Mouse (Mus musculus) liver, embryonic 12.5 days (tissue): ENCODE data around the gene Cotl1. TPM values are rescaled to one million over a fixed set of nuclear protein-coding genes. Genes with fewer than 3 reads are reported as not detected.

Experiments
- ATAC-seq: fragments of 200-750 bp; cut with Nextera tagmentation; 2 replicates; pipeline ENCODE4 v1.8.0; 2017; ENCODE audit warnings: moderate number of reproducible peaks, mild to moderate bottlenecking, moderate library complexity
- H3K27ac ChIP-seq: fragments of 300-500 bp; sonication (generic); 2 replicates; pipeline ENCODE4 v1.5.1; 2016; ENCODE audit warnings: mild to moderate bottlenecking
- H3K27me3 ChIP-seq: fragments of 300-500 bp; sonication (generic); replicated peaks from 2 replicates; pipeline ENCODE4 v1.6.1; 2016; ENCODE audit warnings: mild to moderate bottlenecking, moderate library complexity
- H3K36me3 ChIP-seq: fragments of 300-500 bp; sonication (generic); 2 replicates; pipeline ENCODE4 v1.6.1; 2016; ENCODE audit warnings: mild to moderate bottlenecking, moderate library complexity
- H3K4me1 ChIP-seq: fragments of 300-500 bp; sonication (generic); 2 replicates; pipeline ENCODE4 v1.6.1; 2016
- H3K4me2 ChIP-seq: fragments of 300-500 bp; sonication (generic); 2 replicates; pipeline ENCODE4 v1.6.1; 2016; ENCODE audit warnings: mild to moderate bottlenecking, moderate library complexity
- H3K4me3 ChIP-seq: fragments of 300-500 bp; sonication (generic); 2 replicates; pipeline ENCODE4 v1.5.1; 2016; ENCODE audit warnings: mild to moderate bottlenecking, moderate library complexity
- H3K9ac ChIP-seq: fragments of 300-500 bp; sonication (generic); 2 replicates; pipeline ENCODE4 v1.6.1; 2016; ENCODE audit warnings: mild to moderate bottlenecking, moderate library complexity
- H3K9me3 ChIP-seq: fragments of 300-500 bp; sonication (generic); replicated peaks from 2 replicates; pipeline ENCODE4 v1.6.1; 2016; ENCODE audit warnings: mild to moderate bottlenecking, moderate library complexity
- WGBS: fragments of 180-500 bp; shearing (Covaris S2); methylation state at CpG from one replicate; pipeline ENCODE4 v1.1.7; 2016; ENCODE audit not compliant: insufficient replicate concordance; 5-methylcytosine and 5-hydroxymethylcytosine counted together
- polyA plus RNA-seq: library from polyadenylated mRNA; unstranded; fragments of >200 nt; fragmentation: Nextera tagmentation; extraction: Ambion mirVana; gene quantifications from 2 replicates; pipeline ENCODE4 v1.2.1, GENCODE M21; 2016

Gene Cotl1
- polyA plus RNA-seq, 1 experiment from 2014 or later: 49.5 TPM

- H3K4me3 ChIP-seq: no peak overlapping the region
- H3K27ac ChIP-seq: no peak overlapping the region
- 13% methylated on average over 15 of the region's 15 CpGs for WGBS
- 0 out of 2 replicates have a peak, but pooled peaks cover 5% of the 10 kb centered on the region for H3K27me3 ChIP-seq
- peaks cover 13% of the 10 kb centered on the region for H3K4me1 ChIP-seq
- no peaks in the 10 kb centered on the region for H3K36me3 ChIP-seq
- H3K9ac ChIP-seq: no peak overlapping the region
- peak; percentile 36 for ATAC-seq
- no peaks in the 10 kb centered on the region for H3K9me3 ChIP-seq
- H3K4me2 ChIP-seq: peak overlapping the region; percentile 44
These were observed 42.0 kb downstream of the Cotl1 start for GRCm38 (mm10) chr8:119798170-119798964.

- H3K9me3 ChIP-seq: no peaks in the 10 kb centered on the region
- H3K4me1 ChIP-seq: peaks cover 33% of the 10 kb centered on the region
- H3K4me2 ChIP-seq: no peak overlapping the region
- 57% methylated on average over 3 of the region's 3 CpGs for WGBS
- no peak for ATAC-seq
- H3K9ac ChIP-seq: no peak overlapping the region
- H3K27ac ChIP-seq: no peak overlapping the region
- H3K4me3 ChIP-seq: no peak overlapping the region
- 0 out of 2 replicates have a peak, but pooled peaks cover 5% of the 10 kb centered on the region for H3K27me3 ChIP-seq
- H3K36me3 ChIP-seq: no peaks in the 10 kb centered on the region
These were observed 44.7 kb downstream of the Cotl1 start for GRCm38 (mm10) chr8:119795651-119796050.

GRCm38 (mm10) chr8:119794689-119795088 is 45.7 kb downstream of the Cotl1 start:
- Histone ChIP-seq H3K9ac (no peak overlapping the region), H3K27ac (no peak overlapping the region), H3K27me3 (0 out of 2 replicates have a peak, but pooled peaks cover 5% of the 10 kb centered on the region), H3K36me3 (no peaks in the 10 kb centered on the region), H3K4me2 (no peak overlapping the region), H3K4me3 (no peak overlapping the region), H3K9me3 (no peaks in the 10 kb centered on the region), H3K4me1 (peaks cover 36% of the 10 kb centered on the region)
- ATAC-seq: no peak
- WGBS: 36% methylated on average over 7 of the region's 7 CpGs

- peak overlapping the region; percentile 46 for H3K27ac ChIP-seq
- H3K27me3 ChIP-seq: peaks cover 5% of the 10 kb centered on the region; the same call in 1 of the 2 replicates
- H3K9ac ChIP-seq: no peak overlapping the region
- no peak overlapping the region for H3K4me3 ChIP-seq
- no peaks in the 10 kb centered on the region for H3K36me3 ChIP-seq
- peaks cover 36% of the 10 kb centered on the region for H3K4me1 ChIP-seq
- ATAC-seq: peak; percentile 60
- no peak overlapping the region for H3K4me2 ChIP-seq
- WGBS: 39% methylated on average over 16 of the region's 16 CpGs
- H3K9me3 ChIP-seq: no peaks in the 10 kb centered on the region
These were observed 48.3 kb downstream of the Cotl1 start for GRCm38 (mm10) chr8:119791804-119792704.

GRCm38 (mm10) chr8:119789581-119789980 is 50.8 kb downstream of the Cotl1 start:
- H3K36me3 ChIP-seq: no peaks in the 10 kb centered on the region
- 66% methylated on average over 7 of the region's 7 CpGs for WGBS
- H3K27ac ChIP-seq: no peak overlapping the region
- H3K4me2 ChIP-seq: no peak overlapping the region
- no peaks in the 10 kb centered on the region for H3K9me3 ChIP-seq
- H3K27me3 ChIP-seq: no peaks in the 10 kb centered on the region; the same call in 1 of the 2 replicates
- no peak overlapping the region for H3K4me3 ChIP-seq
- no peak overlapping the region for H3K9ac ChIP-seq
- ATAC-seq: no peak
- peaks cover 49% of the 10 kb centered on the region for H3K4me1 ChIP-seq

- ATAC-seq: no peak
- Histone ChIP-seq H3K4me2 (no peak overlapping the region), H3K36me3 (no peaks in the 10 kb centered on the region), H3K27me3 (no peaks in the 10 kb centered on the region; the same call in 1 of the 2 replicates), H3K9ac (no peak overlapping the region), H3K4me3 (no peak overlapping the region), H3K9me3 (no peaks in the 10 kb centered on the region), H3K27ac (no peak overlapping the region), H3K4me1 (peaks cover 55% of the 10 kb centered on the region)
- WGBS: 70% methylated on average over 9 of the region's 9 CpGs
These were observed 51.5 kb downstream of the Cotl1 start for GRCm38 (mm10) chr8:119788607-119789381.

- Histone ChIP-seq H3K4me1 (peaks cover 56% of the 10 kb centered on the region), H3K9ac (no peak overlapping the region)
These were observed 53.0 kb downstream of the Cotl1 start for GRCm38 (mm10) chr8:119787341-119787740.

GRCm38 (mm10) chr8:119786871-119787270 is 53.5 kb downstream of the Cotl1 start:
- no peaks in the 10 kb centered on the region; the same call in 1 of the 2 replicates for H3K27me3 ChIP-seq
- peak; percentile 34; the same call in 1 of the 2 replicates for ATAC-seq
- no peaks in the 10 kb centered on the region for H3K9me3 ChIP-seq
- H3K4me1 ChIP-seq: peaks cover 52% of the 10 kb centered on the region
- 41% methylated on average over 3 of the region's 3 CpGs for WGBS
- H3K4me3 ChIP-seq: no peak overlapping the region
- H3K9ac ChIP-seq: no peak overlapping the region
- H3K36me3 ChIP-seq: no peaks in the 10 kb centered on the region
- no peak overlapping the region for H3K4me2 ChIP-seq
- H3K27ac ChIP-seq: no peak overlapping the region

More at GRCm38 (mm10) chr8:119787341-119787740, 53.0 kb downstream of the Cotl1 start:
- no peak for ATAC-seq
- Histone ChIP-seq H3K36me3 (no peaks in the 10 kb centered on the region), H3K27me3 (no peaks in the 10 kb centered on the region; the same call in 1 of the 2 replicates), H3K27ac (no peak overlapping the region), H3K4me3 (no peak overlapping the region), H3K9me3 (no peaks in the 10 kb centered on the region), H3K4me2 (no peak overlapping the region)
- WGBS: 40% methylated on average over 4 of the region's 4 CpGs

GRCm38 (mm10) chr8:119785764-119786405 is 54.5 kb downstream of the Cotl1 start:
- ATAC-seq: no peak
- WGBS: 56% methylated on average over 18 of the region's 18 CpGs

GRCm38 (mm10) chr8:119784676-119785075 is 55.7 kb downstream of the Cotl1 start:
- no peak overlapping the region for H3K27ac ChIP-seq
- H3K4me2 ChIP-seq: no peak overlapping the region
- 70% methylated on average over 7 of the region's 7 CpGs for WGBS
- no peak for ATAC-seq
- no peak overlapping the region for H3K4me3 ChIP-seq
- no peaks in the 10 kb centered on the region for H3K9me3 ChIP-seq
- H3K9ac ChIP-seq: no peak overlapping the region
- H3K4me1 ChIP-seq: peaks cover 36% of the 10 kb centered on the region
- no peaks in the 10 kb centered on the region for H3K36me3 ChIP-seq
- H3K27me3 ChIP-seq: no peaks in the 10 kb centered on the region; the same call in none of the 2 replicates

More at GRCm38 (mm10) chr8:119785764-119786405, 54.5 kb downstream of the Cotl1 start:
- H3K9me3 ChIP-seq: no peaks in the 10 kb centered on the region
- no peaks in the 10 kb centered on the region for H3K36me3 ChIP-seq
- no peak overlapping the region for H3K4me2 ChIP-seq
- H3K27ac ChIP-seq: no peak overlapping the region
- H3K4me3 ChIP-seq: no peak overlapping the region
- no peak overlapping the region for H3K9ac ChIP-seq
- no peaks in the 10 kb centered on the region; the same call in 1 of the 2 replicates for H3K27me3 ChIP-seq
- H3K4me1 ChIP-seq: peaks cover 42% of the 10 kb centered on the region

GRCm38 (mm10) chr8:119784141-119784574 is 56.2 kb downstream of the Cotl1 start:
- ATAC-seq: no peak
- WGBS: 38% methylated on average over 9 of the region's 9 CpGs
- Histone ChIP-seq H3K9ac (no peak overlapping the region; the same call in 1 of the 2 replicates), H3K4me2 (no peak overlapping the region), H3K27me3 (no peaks in the 10 kb centered on the region; the same call in none of the 2 replicates), H3K9me3 (no peaks in the 10 kb centered on the region), H3K36me3 (no peaks in the 10 kb centered on the region), H3K4me3 (no peak overlapping the region), H3K27ac (no peak overlapping the region), H3K4me1 (peaks cover 37% of the 10 kb centered on the region)
